Mouse (Mus musculus) frontal cortex, postnatal 25 days (tissue): ENCODE results near the gene Spats2.

Experiments used
- DNase-seq, 2 experiments: peaks; one replicate each; pipeline ENCODE4 v3.0.0; 2022; ENCODE audit warnings: low spot score in 2 of 2

Gene Spats2

GRCm38 (mm10) chr15:99259167-99259729 lies 133.5 kb downstream of the Spats2 start:
- DNase-seq: no peak

GRCm38 (mm10) chr15:99259730-99260252 lies 134.1 kb downstream of the Spats2 start:
- DNase-seq: no peak

DNA sequence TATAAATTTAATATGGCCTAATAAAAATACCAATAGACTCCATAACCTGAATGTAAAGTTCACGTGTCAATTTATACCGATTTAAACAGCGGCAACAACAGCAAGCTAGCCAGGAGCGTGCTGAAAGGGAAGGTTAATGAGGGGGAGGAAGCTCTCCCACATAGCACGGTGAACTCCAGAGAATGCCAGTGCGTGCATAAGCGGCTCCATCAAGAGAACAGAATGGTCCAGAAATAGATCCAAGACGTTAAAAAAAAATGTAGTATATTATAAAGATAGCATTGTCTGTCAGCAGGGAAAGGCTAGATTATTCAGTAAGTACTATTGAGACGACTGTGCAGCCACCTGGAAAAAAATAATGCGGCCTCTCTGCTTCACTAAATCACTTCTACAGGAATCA lies 137.0 kb downstream of the Spats2 start:
- DNase-seq: no peak
